Mouse (Mus musculus) kidney, adult 9 months (tissue): ENCODE data around the gene Cdh23.

Experiments used
- DNase-seq: peaks from one replicate; pipeline ENCODE4 v3.0.0; 2022

The Cdh23 gene

GRCm38 (mm10) chr10:60706268-60706667, 10.0 kb upstream of the Cdh23 start:
- no peak for DNase-seq

GRCm38 (mm10) chr10:60705134-60705533, 8.8 kb upstream of the Cdh23 start:
- DNase-seq: no peak

- no peak for DNase-seq
Observed at GRCm38 (mm10) chr10:60697775-60698174, 1.5 kb upstream of the Cdh23 start.

- peak; percentile 71 for DNase-seq
Observed at GRCm38 (mm10) chr10:60696975-60697374, 685 bp upstream of the Cdh23 start.

GRCm38 (mm10) chr10:60691671-60692390, 4.5 kb downstream of the Cdh23 start:
- DNase-seq: no peak

- no peak for DNase-seq
Observed at GRCm38 (mm10) chr10:60690960-60691359, 5.3 kb downstream of the Cdh23 start.

- DNase-seq: no peak
Observed at GRCm38 (mm10) chr10:60689396-60689795, 6.9 kb downstream of the Cdh23 start.

GRCm38 (mm10) chr10:60687011-60687776, 9.1 kb downstream of the Cdh23 start:
- peak; percentile 41 for DNase-seq

- no peak for DNase-seq
Observed at GRCm38 (mm10) chr10:60686641-60686975, 9.7 kb downstream of the Cdh23 start.

GRCm38 (mm10) chr10:60685764-60686640, 10.3 kb downstream of the Cdh23 start:
- no peak for DNase-seq

- DNase-seq: no peak
Observed at GRCm38 (mm10) chr10:60678926-60679325, 17.4 kb downstream of the Cdh23 start.

GRCm38 (mm10) chr10:60677319-60677718, 19.0 kb downstream of the Cdh23 start:
- DNase-seq: no peak

- peak; percentile 20 for DNase-seq
Observed at GRCm38 (mm10) chr10:60670166-60670565, 26.1 kb downstream of the Cdh23 start.

GRCm38 (mm10) chr10:60668591-60668990, 27.7 kb downstream of the Cdh23 start:
- no peak for DNase-seq

- DNase-seq: no peak
Observed at GRCm38 (mm10) chr10:60660986-60661385, 35.3 kb downstream of the Cdh23 start.

- DNase-seq: no peak
Observed at GRCm38 (mm10) chr10:60659450-60660020, 36.8 kb downstream of the Cdh23 start.

- no peak for DNase-seq
Observed at GRCm38 (mm10) chr10:60658176-60658575, 38.1 kb downstream of the Cdh23 start.

GRCm38 (mm10) chr10:60653675-60654074, 42.6 kb downstream of the Cdh23 start:
- DNase-seq: no peak

- no peak for DNase-seq
Observed at GRCm38 (mm10) chr10:60653106-60653505, 43.2 kb downstream of the Cdh23 start.

- no peak for DNase-seq
Observed at GRCm38 (mm10) chr10:60644079-60644641, 52.1 kb downstream of the Cdh23 start.

- DNase-seq: no peak
Observed at GRCm38 (mm10) chr10:60639291-60639690, 57.0 kb downstream of the Cdh23 start.

- no peak for DNase-seq
Observed at GRCm38 (mm10) chr10:60635568-60636295, 60.6 kb downstream of the Cdh23 start.
